8 mouse cellular contexts compared by ENCODE assay signal in genomic region chr2:5941861-5942415, GRCm38 (mm10). TPM values are rescaled to one million over a fixed set of nuclear protein-coding genes. Genes with fewer than 3 reads are reported as not detected.
DNase-seq lines count a peak whose midpoint lies in the region; ATAC-seq and TF ChIP-seq lines count a peak whose summit lies in the region.

No protein-coding gene starts in this region.

- H3K9me3 ChIP-seq in intestine, embryonic 15.5 days: no peaks in the 10 kb centered on the region
- no peaks in the 10 kb centered on the region for H3K9me3 ChIP-seq in midbrain, postnatal 0 days (ENCODE audit: low read length)

- no peak overlapping the region for H3K27ac ChIP-seq in intestine, embryonic 15.5 days
- peak overlapping the region; percentile 52 for H3K27ac ChIP-seq in midbrain, postnatal 0 days (ENCODE audit: low read depth, low read length)

- ATAC-seq in intestine, embryonic 15.5 days: no peak; the same call in 1 of the 2 replicates
- 0 out of 2 replicates have a peak, but pooled peaks have one; percentile 25 for ATAC-seq in midbrain, postnatal 0 days (ENCODE audit: low FRiP score)

- peak overlapping the region; percentile 96 for H3K4me2 ChIP-seq in intestine, embryonic 15.5 days (replicated peaks)
- H3K4me2 ChIP-seq in midbrain, postnatal 0 days (ENCODE audit: low read depth, low read length, poor library complexity, severe bottlenecking): peak overlapping the region; percentile 68

- no peak for TF ChIP-seq CTCF in midbrain, postnatal 0 days (IDR thresholded peaks at IDR 0.05)

- no peaks in the 10 kb centered on the region for H3K27me3 ChIP-seq in intestine, embryonic 15.5 days (replicated peaks)
- H3K27me3 ChIP-seq in midbrain, postnatal 0 days (ENCODE audit: insufficient read depth, low read length): no peaks in the 10 kb centered on the region

- WGBS in intestine, embryonic 15.5 days: 62% methylated on average over 11 of the region's 11 CpGs
- WGBS in midbrain, postnatal 0 days: 60% methylated on average over 11 of the region's 11 CpGs

- DNase-seq in kidney, adult 9 months: peak; percentile 46
- DNase-seq in kidney, adult 11 months: no peak
- DNase-seq in c-Kit-positive CD71-positive TER-119-negative erythroid progenitor cells, embryonic 14.5 days (ENCODE audit: low read depth): peak; percentile 24
- DNase-seq in midbrain, postnatal 0 days (ENCODE audit: low spot score): peak; percentile 1
- no peak for DNase-seq in frontal cortex, adult 2 months (ENCODE audit: extremely low spot score in 1 of 2, low spot score in 1 of 2)
- no peak for DNase-seq in thymus, postnatal 10 days (ENCODE audit: low spot score in 2 of 2)
- DNase-seq in adrenal gland, adult (ENCODE audit: inconsistent age in 2 of 2, low spot score in 1 of 2): no peak

- H3K4me3 ChIP-seq in intestine, embryonic 15.5 days (replicated peaks): peak overlapping the region; percentile 59
- peak overlapping the region; percentile 48 for H3K4me3 ChIP-seq in midbrain, postnatal 0 days (ENCODE audit: low read depth, low read length)

- no peaks in the 10 kb centered on the region for H3K36me3 ChIP-seq in intestine, embryonic 15.5 days
- H3K36me3 ChIP-seq in midbrain, postnatal 0 days (ENCODE audit: insufficient read depth, low read length): no peaks in the 10 kb centered on the region

- H3K9ac ChIP-seq in intestine, embryonic 15.5 days: peak overlapping the region; percentile 70
- H3K9ac ChIP-seq in midbrain, postnatal 0 days (replicated peaks; ENCODE audit: low read length, poor library complexity, severe bottlenecking): peak overlapping the region; percentile 58

- no peaks in the 10 kb centered on the region for H3K4me1 ChIP-seq in intestine, embryonic 15.5 days (replicated peaks)
- no peaks in the 10 kb centered on the region for H3K4me1 ChIP-seq in midbrain, postnatal 0 days (ENCODE audit: insufficient read depth, low read length)

RNA-seq across cellular contexts. Expression of gene Dhtkd1, which starts 0.7 kb away (rescaled TPM):
- polyA plus RNA-seq in intestine, embryonic 15.5 days (2015; fragmentation: Nextera tagmentation; extraction: Ambion mirVana): 2.8 and 3.5 TPM in 2 replicates
- 10.3 and 13.3 TPM in 2 replicates for total RNA-seq in midbrain, postnatal 0 days (2014; rRNA removed)
- 4.6 and 5.2 TPM in 2 replicates for polyA plus RNA-seq in midbrain, postnatal 0 days (2015; fragmentation: Nextera tagmentation; extraction: Ambion mirVana)
- 12.7 and 12.8 TPM in 2 replicates for polyA plus RNA-seq in frontal cortex, adult 2 months (2012; rRNA removed)

RNA-seq across cellular contexts. Expression of gene Upf2, which starts 9.3 kb away (rescaled TPM):
- 8.4 and 9.1 TPM in 2 replicates for polyA plus RNA-seq in intestine, embryonic 15.5 days (2015; fragmentation: Nextera tagmentation; extraction: Ambion mirVana)
- total RNA-seq in midbrain, postnatal 0 days (2014; rRNA removed): 11.2 and 13.2 TPM in 2 replicates
- polyA plus RNA-seq in midbrain, postnatal 0 days (2015; fragmentation: Nextera tagmentation; extraction: Ambion mirVana): 4.6 and 5.9 TPM in 2 replicates
- polyA plus RNA-seq in frontal cortex, adult 2 months (2012; rRNA removed): 22.2 and 22.6 TPM in 2 replicates

RNA-seq across cellular contexts. Expression of gene Sec61a2, which starts 46.7 kb away (rescaled TPM):
- 62.3 and 64.8 TPM in 2 replicates for polyA plus RNA-seq in intestine, embryonic 15.5 days (2015; fragmentation: Nextera tagmentation; extraction: Ambion mirVana)
- 101 and 118 TPM in 2 replicates for total RNA-seq in midbrain, postnatal 0 days (2014; rRNA removed)
- polyA plus RNA-seq in midbrain, postnatal 0 days (2015; fragmentation: Nextera tagmentation; extraction: Ambion mirVana): 104 and 106 TPM in 2 replicates
- 169 and 186 TPM in 2 replicates for polyA plus RNA-seq in frontal cortex, adult 2 months (2012; rRNA removed)

Comparison
In these comparisons a context has a peak if more than half of its experiments do, and no peak if none do; other contexts are left out.
1. DNase-seq: peak in kidney, adult 9 months (single experiment), c-Kit-positive CD71-positive TER-119-negative erythroid progenitor cells, embryonic 14.5 days (single experiment) and midbrain, postnatal 0 days (single experiment); none in kidney, adult 11 months (single experiment), frontal cortex, adult 2 months (0 of 2), thymus, postnatal 10 days (0 of 2) and adrenal gland, adult (0 of 2).